Mouse (Mus musculus) ES-E14 (cell line): ENCODE data around the gene Snx14. TPM values are rescaled to one million over a fixed set of nuclear protein-coding genes. Genes with fewer than 3 reads are reported as not detected.

Experiments
- DNase-seq: peaks from one replicate; pipeline ENCODE4 v3.0.0-alpha.2; 2013; ENCODE audit warnings: low read depth, low spot score
- H3K27ac ChIP-seq: 2 replicates; pipeline ENCODE4 v1.5.1; 2012; ENCODE audit warnings: low read depth, mild to moderate bottlenecking, low read length, moderate library complexity, mixed read lengths; ENCODE audit not compliant: poor library complexity, insufficient read depth, severe bottlenecking
- H3K36me3 ChIP-seq: 2 replicates; pipeline ENCODE4 v1.6.1; 2012; ENCODE audit warnings: mild to moderate bottlenecking, low read length, moderate library complexity, mixed read lengths; ENCODE audit not compliant: control insufficient read depth, poor library complexity, insufficient read depth, severe bottlenecking
- H3K4me1 ChIP-seq, 2 experiments: fragments of 150-350 bp in 1 of 2; sonication (generic) in 1 of 2; 2 replicates each; pipeline ENCODE4 v1.6.1; 2012; ENCODE audit warnings: low read length in 2 of 2, mild to moderate bottlenecking in 1 of 2, mixed read lengths in 1 of 2; ENCODE audit not compliant: control insufficient read depth in 2 of 2, insufficient read depth in 2 of 2, poor library complexity in 1 of 2
- H3K4me3 ChIP-seq, 2 experiments: fragments of 150-350 bp in 1 of 2; sonication (generic) in 1 of 2; 2 replicates each; pipeline ENCODE4 v1.5.1; 2012; ENCODE audit warnings: low read length in 2 of 2, low read depth in 1 of 2, mild to moderate bottlenecking in 1 of 2, mixed read lengths in 1 of 2; ENCODE audit not compliant: insufficient read depth in 1 of 2, poor library complexity in 1 of 2, severe bottlenecking in 1 of 2
- H3K9ac ChIP-seq: 2 replicates; pipeline ENCODE4 v1.6.1; 2012; ENCODE audit warnings: low read depth, mild to moderate bottlenecking, low read length, mixed read lengths; ENCODE audit not compliant: poor library complexity, insufficient read depth, severe bottlenecking
- H3K9me3 ChIP-seq: fragments of 150-350 bp; sonication (generic); 2 replicates; pipeline ENCODE4 v1.6.1; 2012; ENCODE audit warnings: low read depth, mild to moderate bottlenecking, low read length; ENCODE audit not compliant: control insufficient read depth, insufficient read depth
- CHD2 ChIP-seq: IDR thresholded peaks from 2 replicates; pipeline ENCODE4 v1.6.1; 2014; ENCODE audit warnings: mild to moderate bottlenecking, low read depth, low read length, inconsistent platforms
- HCFC1 ChIP-seq: IDR thresholded peaks from 2 replicates; pipeline ENCODE4 v1.6.1; 2012; ENCODE audit warnings: low read length, inconsistent platforms, borderline replicate concordance; ENCODE audit not compliant: insufficient read depth
- MAFK ChIP-seq: IDR thresholded peaks from 2 replicates; pipeline ENCODE4 v1.6.1; 2014; ENCODE audit warnings: mild to moderate bottlenecking, low read depth, low read length, inconsistent platforms; ENCODE audit not compliant: insufficient read depth
- ZC3H11A ChIP-seq: IDR thresholded peaks from 2 replicates; pipeline ENCODE4 v1.6.1; 2012; ENCODE audit warnings: low read depth, mild to moderate bottlenecking, inconsistent platforms, low read length, borderline replicate concordance
- ZNF384 ChIP-seq: IDR thresholded peaks from 2 replicates; pipeline ENCODE4 v1.6.1; 2012; ENCODE audit warnings: low read depth, low read length, inconsistent platforms
- in situ Hi-C, 2 experiments: fragments of 600-800 bp; cut with MboI; formaldehyde crosslinking; loops; one replicate each; pipeline ENCODE4 v1.15.1; 2025; ENCODE audit warnings: low sequenced_read_pairs in 2 of 2, inconsistent platforms in 1 of 2; ENCODE audit not compliant: unreplicated experiment in 2 of 2
- total RNA-seq: library from RNA; depleted of rRNA; stranded (reverse); fragments of 300-350 nt; gene quantifications from 2 replicates; pipeline ENCODE4 v1.2.3, GENCODE M21; 2012

Gene Snx14
- total RNA-seq, 1 experiment: 35.2 TPM

DNA sequence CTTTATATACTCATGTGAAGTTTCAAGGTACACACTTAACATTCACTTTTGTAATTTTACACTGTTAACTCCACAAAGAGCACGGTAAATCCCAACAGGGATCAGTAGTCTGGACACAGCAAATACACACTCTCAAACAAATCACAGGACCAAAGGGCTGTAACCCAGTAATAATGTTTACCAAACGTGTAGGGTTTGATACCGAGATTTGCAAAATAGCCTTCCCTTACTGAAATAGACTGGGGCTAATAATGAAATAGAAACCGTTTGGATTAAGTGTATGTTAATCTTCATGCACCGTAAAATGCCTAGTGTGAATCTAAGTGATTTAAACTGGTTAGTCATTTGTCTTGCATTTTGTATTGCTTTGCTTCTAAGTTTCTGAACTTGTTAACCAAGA, 1.2 kb upstream of the Snx14 start:
- Histone ChIP-seq H3K9me3 (no peaks in the 10 kb centered on the region), H3K9ac (no peak overlapping the region), H3K4me1 (peaks cover 0 to 2% of the 10 kb centered on the region in 2 experiments; a peak in 1 of 4 replicates), H3K4me3 (no peak overlapping the region), H3K27ac (no peak overlapping the region), H3K36me3 (no peaks in the 10 kb centered on the region)
- no peak for DNase-seq
- no peak for TF ChIP-seq ZNF384
- TF ChIP-seq ZC3H11A: no peak
- TF ChIP-seq HCFC1: no peak
- TF ChIP-seq CHD2: no peak
- no peak for TF ChIP-seq MAFK
- in situ Hi-C loops: no loop called here

GRCm38 (mm10) chr9:88439238-88439600, 461 bp upstream of the Snx14 start:
- TF ChIP-seq HCFC1 (no peak), ZNF384 (no peak), CHD2 (0 out of 2 replicates have a peak, but pooled peaks have one; percentile 40), ZC3H11A (no peak), MAFK (no peak)
- in situ Hi-C loops: no loop called here
- no peaks in the 10 kb centered on the region for H3K9me3 ChIP-seq
- peak overlapping the region; percentile 94 for H3K9ac ChIP-seq
- peaks cover 0 to 2% of the 10 kb centered on the region in 2 experiments; a peak in 1 of 4 replicates for H3K4me1 ChIP-seq
- 0 out of 2 replicates have a peak overlapping the region, but pooled peaks have one; percentile 24 for H3K27ac ChIP-seq
- no peak for DNase-seq
- peak overlapping the region; percentile 80 to 91 for H3K4me3 ChIP-seq
- H3K36me3 ChIP-seq: no peaks in the 10 kb centered on the region

DNA sequence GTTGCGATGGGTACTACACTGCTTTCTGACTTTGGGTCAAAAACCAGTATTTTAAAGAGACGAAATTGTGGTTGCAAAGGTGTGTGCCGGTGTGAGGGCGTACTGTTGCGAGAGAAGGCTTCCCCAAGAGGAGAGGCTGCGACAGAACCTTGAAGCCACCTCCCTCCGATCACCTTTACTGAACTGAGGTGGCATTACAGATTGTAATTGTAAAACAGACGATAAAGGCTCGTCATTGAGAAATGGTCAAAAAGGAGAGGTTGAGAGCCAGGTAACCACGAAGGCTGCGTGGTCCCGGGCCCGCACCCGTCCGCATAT, 562 bp downstream of the Snx14 start:
- Histone ChIP-seq H3K9me3 (no peaks in the 10 kb centered on the region), H3K36me3 (no peaks in the 10 kb centered on the region), H3K27ac (peak overlapping the region; percentile 9; the same call in 1 of the 2 replicates), H3K4me3 (peak overlapping the region; percentile 80 to 91), H3K4me1 (peaks cover 0 to 2% of the 10 kb centered on the region in 2 experiments; a peak in 1 of 4 replicates), H3K9ac (peak overlapping the region; percentile 94)
- in situ Hi-C loops: no loop called here
- no peak for TF ChIP-seq ZNF384
- TF ChIP-seq ZC3H11A: no peak
- no peak for TF ChIP-seq CHD2
- no peak for TF ChIP-seq HCFC1
- no peak for TF ChIP-seq MAFK
- DNase-seq: no peak

DNA sequence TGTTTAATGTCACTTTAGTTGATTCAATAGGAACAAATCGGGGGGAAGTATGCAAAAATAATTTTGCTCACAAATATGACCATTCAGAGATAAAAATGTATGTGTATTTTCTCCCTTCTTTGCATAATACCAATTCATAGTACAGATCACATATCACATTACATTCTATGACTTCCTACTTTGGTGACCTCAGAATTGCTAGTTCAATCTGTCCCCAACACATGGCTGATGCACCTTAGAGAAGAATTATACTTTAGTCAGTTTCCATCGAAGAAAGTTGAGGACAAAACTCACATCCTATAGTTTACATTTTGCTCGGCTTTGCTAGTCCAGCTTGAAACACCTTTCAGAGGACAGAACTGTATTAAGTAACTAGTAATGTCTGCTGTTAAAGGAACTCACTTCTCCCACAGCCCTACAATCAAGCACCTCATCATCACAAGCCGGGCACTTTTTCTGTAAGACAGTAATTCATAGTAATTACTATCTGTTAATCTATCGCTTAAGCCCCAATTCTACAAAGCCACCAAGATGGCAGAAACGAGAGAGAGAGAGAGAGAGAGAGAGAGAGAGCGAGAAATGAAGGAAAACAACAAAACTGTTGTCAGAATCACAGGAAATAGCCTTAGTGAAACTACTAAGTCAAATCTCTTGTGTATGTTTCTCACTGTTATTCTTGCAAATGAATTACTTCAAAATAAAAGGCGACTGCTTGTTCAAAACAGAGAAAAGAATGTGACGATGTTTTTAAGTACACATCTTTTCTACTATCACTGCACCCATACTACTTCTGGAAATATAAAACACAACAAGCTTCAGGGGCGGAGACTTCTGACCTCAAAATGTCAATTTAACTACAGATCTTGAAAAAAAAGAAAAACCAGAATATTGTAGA, 1.2 kb downstream of the Snx14 start:
- Histone ChIP-seq H3K27ac (no peak overlapping the region), H3K4me1 (peaks cover 0 to 2% of the 10 kb centered on the region in 2 experiments; a peak in 1 of 4 replicates), H3K4me3 (peak overlapping the region; percentile 80 to 91; a peak in 3 of 4 replicates), H3K36me3 (no peaks in the 10 kb centered on the region), H3K9ac (peak overlapping the region; percentile 94; the same call in 1 of the 2 replicates), H3K9me3 (no peaks in the 10 kb centered on the region)
- no peak for DNase-seq
- in situ Hi-C loops: no loop called here
- TF ChIP-seq ZC3H11A (no peak), MAFK (no peak), ZNF384 (no peak), HCFC1 (no peak), CHD2 (no peak)
